Mouse (Mus musculus): ENCODE results near the gene Fam118b.

DNA sequence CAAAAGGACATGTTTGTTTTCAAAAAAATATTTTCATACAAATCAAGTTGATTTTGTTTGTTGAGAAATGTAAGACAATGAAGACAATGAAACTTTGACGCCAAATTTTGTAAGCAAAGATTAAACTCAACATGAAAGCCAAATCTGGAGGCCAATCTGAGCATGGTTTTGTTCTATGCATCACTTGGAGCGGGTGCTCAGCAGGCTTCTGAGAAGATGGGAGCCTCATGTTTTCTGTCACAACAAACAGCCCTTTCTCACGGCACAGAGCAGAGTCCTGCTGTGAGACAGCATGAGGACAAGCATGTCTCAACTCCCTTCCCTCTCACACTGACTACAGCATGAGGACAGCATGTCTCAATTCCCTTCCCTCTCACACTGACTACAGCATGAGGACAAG is 31.6 kb downstream of the Fam118b start:
- TF ChIP-seq CTCF (IDR thresholded peaks at IDR 0.05; ENCODE audit: borderline replicate concordance, insufficient read depth, low read length) (no peak), POLR2A (IDR thresholded peaks at IDR 0.05; ENCODE audit: low read depth, low read length) (no peak)

All from embryonic fibroblast, embryonic 13.5 days (primary cell).